Mouse (Mus musculus) thymus, adult 2 months (tissue): ENCODE data around the gene C2cd4a.

Experiments used
- CTCF ChIP-seq: fragments of 200-500 bp; IDR thresholded peaks from 2 replicates; pipeline ENCODE4 v1.5.1; 2012; ENCODE audit warnings: mild to moderate bottlenecking, control low read depth, low read length, moderate library complexity, borderline replicate concordance; ENCODE audit not compliant: control insufficient read depth, poor library complexity, insufficient read depth; ENCODE audit errors: extremely low read depth
- POLR2A ChIP-seq: fragments of 200-500 bp; IDR thresholded peaks from 2 replicates; pipeline ENCODE4 v1.6.1; 2012; ENCODE audit warnings: mild to moderate bottlenecking, low read length, control low read depth, moderate library complexity; ENCODE audit not compliant: control insufficient read depth, poor library complexity, insufficient read depth; ENCODE audit errors: extremely low read depth

DNA sequence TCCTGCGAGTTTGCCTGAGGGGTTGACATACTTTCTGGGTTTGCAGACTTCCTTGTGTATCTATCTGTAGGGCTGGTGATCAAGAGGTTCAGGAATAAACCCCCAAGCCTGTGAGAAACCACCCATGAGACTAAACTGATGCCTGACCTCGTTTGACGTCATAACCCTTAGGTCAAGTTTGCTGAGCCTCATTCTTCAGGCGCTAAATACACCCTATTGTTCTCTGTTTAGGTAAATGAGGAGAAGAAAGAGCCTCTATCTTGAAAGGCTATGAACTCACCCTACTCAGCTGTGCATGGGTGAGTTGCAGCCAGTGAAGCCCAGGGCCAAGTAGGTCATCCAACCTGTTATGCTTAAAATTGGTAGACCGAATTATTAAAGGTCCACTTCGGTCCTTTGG lies 49.3 kb downstream of the C2cd4a start:
- TF ChIP-seq POLR2A (no peak), CTCF (no peak)
